Mouse (Mus musculus) cerebral cortex, adult 2 months (tissue): ENCODE results near the gene Txndc2.

Experiments
- WGBS: fragments of 180-500 bp; shearing (Covaris S2); methylation state at CpG from one replicate; pipeline ENCODE4 v1.1.7; 2018; 5-methylcytosine and 5-hydroxymethylcytosine counted together

Gene Txndc2

DNA sequence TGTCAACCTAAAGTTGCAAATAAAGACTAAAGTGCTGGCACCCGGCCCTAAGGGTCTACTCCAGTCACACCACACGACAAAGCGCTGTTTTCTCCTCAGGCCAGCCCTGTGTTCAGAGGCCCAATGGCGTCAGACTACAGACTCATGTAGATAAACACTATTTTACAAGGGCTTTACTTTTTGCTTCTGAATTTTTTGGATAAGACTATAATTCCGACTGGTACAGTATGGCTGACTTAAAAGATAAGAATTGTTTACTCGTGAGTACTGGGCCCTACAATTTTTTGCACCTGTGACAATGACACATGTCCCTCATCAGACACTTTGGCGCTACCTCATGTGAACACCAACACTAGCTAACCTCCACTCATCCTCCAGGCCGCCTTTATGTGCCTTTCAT is 14.1 kb upstream of the Txndc2 start:
- WGBS, result 87% methylated on average over 8 of the region's 8 CpGs

DNA sequence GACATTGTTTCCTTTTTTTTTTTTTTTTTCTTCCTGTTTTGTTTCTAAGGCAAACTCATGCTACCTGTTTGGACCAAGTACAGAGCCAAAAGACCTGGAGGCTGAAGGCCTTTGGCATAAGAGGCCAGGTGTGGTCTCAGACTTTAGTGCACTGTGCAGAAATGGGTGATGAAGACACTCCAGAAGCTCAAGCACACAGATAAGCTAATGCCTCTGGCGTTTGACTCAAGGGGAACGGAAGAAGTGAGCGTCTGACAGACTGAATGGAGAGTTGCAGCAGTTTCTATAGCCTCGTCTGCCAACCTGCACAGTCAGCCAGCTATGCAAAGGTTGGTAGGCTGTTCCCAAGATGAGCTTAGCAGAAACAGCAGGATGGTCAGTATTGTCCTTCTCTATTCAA is 13.6 kb upstream of the Txndc2 start:
- 86% methylated on average over 4 of the region's 4 CpGs for WGBS

DNA sequence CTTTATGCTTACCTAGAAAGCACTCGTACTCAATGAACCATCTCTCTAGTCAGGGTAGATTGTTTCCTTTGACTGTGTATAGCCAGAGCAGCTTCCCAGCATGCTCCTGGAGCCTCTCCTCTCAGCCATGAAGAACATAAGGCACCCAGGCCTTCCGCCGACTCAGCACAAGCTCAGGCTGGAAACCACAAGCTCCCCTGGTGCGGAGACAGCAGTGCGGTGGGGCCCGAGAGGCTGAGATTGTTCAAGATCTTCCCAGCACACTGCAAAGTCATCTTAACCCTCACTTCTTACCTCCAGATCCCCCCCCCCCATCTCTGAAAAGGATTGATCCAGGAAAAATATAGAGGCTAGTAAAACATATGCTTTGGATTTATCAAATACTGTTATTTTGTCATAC is 8.6 kb upstream of the Txndc2 start:
- 84% methylated on average over 6 of the region's 6 CpGs for WGBS

DNA sequence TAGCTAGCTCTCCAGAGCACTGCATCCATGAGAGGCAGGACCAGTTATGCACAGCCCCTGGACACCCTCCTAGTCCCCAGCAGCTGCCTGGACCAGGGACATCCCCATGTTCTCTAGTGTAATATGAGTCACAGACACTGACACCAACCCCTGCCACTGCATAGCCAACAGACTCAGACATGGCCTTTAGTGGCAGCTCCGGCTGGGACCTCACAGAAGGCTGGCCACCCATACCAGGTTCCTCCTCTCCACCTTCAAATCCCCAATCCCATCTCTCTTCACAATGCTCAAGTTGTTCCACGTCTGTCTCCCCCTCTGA is 7.2 kb upstream of the Txndc2 start:
- 95% methylated on average over 2 of the region's 2 CpGs for WGBS

DNA sequence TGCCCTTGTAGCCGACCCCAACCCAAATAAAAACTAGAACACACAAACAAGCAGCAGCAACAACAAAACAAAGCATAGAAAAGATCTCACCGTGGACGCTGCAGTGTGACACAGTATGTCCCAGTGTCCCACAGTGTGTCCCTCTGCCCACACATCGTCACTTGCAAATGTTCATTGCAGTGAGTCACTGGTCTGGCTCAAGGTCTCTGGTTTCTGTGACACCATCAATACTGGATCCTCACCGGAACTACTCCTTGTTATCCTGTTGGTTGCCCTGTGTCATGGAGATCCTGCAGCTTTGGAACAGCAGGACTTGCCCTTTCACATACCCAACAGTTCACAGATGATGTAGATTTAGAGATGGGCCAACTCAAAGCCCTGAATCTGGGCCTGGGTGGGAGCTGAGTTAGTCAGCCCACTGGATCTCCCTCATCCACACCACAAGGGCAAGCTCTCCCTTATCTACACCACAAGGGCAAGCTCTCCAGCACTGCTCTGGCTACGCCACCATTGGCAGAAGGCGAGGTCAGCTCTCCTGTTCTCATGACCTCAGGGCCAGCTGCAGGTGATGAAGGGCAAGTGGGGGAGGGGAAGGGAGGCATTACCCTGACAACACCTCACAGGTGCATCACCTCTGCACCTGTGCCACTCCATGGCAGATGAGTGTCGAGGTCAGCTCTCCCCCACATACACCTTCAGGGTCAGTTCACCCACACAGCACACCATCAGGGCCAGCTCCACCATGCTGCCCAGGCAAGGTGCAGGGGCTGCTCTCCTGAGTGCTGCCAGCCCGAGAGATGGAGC is 6.6 kb upstream of the Txndc2 start:
- WGBS, result 77% methylated on average over 9 of the region's 9 CpGs

DNA sequence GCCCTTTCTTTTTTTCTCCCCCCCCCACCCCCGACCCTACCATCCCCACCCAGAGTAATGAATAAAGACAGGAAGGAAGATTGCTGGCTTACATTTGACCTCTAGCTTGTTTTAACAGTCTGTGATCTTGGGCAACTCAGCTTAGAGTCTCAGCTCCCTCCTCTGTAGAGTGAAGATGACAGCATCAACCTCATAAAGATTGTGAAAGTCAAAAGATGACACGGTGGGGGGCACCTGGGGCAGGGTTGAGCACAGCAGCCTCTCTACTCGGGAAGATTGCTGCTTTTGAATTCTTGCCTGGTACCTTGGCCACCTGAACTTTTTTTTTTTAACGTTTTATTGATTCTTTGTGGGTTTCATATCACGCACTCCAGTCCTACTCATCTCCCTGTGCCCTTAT is 6.0 kb upstream of the Txndc2 start:
- WGBS, result 63% methylated on average over 5 of the region's 5 CpGs

DNA sequence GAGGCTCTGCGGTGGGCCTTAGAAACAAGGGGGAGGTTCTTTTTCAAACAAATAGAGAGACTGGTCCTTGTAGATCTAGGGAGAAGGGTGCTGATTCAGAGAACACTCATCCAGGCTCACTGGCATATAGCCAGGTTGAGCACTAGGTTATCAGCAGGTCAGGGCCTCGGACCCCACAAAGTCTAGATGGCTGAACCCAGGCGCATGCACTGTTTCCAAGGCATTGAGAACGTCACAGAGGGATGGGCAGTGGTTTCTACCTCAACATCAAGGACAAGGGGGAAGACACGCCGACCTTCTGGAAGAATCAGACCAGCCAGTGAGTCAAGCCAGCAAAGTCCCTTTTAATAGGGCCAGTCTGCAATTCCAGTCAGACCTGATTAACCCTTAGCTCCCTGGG is 5.3 kb upstream of the Txndc2 start:
- WGBS, result 83% methylated on average over 6 of the region's 6 CpGs

DNA sequence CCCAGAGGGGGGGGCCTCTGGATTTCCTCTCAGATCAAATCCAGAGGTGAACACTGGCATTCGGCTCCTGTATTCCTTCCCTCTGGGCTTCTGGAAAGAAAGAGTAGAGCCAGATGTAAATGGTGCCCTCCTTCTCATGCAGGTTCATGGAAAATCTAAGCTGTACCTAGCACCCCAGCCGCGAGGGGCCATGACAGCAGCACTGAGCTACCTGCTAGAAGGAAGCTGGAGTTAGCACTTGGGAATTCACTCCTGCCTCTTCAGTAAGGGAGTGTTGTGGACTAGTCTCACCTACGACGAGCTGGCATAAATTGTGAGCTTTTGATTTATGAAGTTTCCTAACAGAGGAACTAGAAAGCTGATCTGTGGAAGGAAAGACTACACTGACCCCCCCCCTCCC is 1.6 kb upstream of the Txndc2 start:
- WGBS, result 59% methylated on average over 5 of the region's 5 CpGs

DNA sequence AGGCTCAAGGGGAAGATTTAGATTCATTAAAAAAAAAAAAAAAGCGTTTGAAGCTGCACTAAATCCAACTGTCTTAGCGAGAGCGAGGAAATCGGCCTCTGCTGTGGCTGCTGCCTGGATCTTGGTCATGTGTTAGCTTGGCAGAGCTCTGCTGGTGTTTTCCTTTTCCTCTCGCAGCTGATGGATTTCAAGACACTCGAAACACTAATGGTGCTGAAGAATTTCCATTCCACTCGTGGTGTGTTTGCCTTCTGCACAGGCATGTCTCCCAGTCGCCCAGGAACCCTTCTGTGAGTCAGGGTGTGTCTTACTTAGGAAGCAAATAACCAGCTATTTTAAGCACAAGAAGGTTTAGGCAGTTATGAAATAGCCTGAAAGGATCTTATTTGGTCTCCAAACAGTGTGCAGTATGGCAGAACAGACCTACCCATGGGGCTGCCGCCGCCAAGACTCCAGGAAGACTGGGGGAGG is 1.1 kb upstream of the Txndc2 start:
- WGBS, result 10% methylated on average over 10 of the region's 10 CpGs

DNA sequence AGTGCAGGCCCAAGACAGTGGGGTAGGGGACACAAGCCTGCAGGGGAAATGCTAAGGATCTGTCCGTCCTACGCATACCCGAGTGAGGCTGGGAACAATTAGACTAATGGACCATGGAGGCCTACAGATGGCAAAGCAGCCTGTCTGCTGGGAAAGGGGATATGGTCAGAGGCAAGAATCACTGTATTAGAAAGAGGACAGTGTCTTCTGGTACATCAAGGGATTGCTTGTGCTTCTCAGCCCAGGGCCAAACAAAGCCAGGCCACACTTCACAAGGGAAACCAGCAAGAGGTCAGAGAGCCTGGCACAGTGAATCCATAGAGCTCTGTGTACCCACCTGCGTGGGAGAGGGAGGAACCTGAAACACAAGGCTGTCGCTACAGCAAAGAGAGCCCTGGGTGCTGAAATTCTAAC is 617 bp upstream of the Txndc2 start:
- 51% methylated on average over 5 of the region's 5 CpGs for WGBS

DNA sequence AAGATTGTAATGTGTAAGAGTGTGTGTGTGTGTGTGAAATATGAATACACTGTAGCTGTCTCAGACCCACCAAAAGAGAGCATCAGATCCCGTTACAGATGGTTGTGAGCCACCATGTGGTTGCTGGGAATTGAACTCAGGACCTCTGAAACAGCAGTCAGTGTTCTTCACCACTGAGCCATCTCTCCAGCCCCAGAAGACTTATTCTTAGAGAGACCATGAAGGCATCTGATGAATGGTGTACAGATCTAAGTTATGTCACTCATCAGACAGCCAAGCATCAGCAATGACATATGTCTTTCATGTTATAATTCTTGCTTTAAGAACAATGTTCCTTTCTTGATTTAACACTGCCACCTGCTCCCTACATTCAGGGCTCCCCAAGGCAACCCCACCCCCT is 2.8 kb downstream of the Txndc2 start:
- WGBS, result 85% methylated on average over 1 of the region's 1 CpGs

DNA sequence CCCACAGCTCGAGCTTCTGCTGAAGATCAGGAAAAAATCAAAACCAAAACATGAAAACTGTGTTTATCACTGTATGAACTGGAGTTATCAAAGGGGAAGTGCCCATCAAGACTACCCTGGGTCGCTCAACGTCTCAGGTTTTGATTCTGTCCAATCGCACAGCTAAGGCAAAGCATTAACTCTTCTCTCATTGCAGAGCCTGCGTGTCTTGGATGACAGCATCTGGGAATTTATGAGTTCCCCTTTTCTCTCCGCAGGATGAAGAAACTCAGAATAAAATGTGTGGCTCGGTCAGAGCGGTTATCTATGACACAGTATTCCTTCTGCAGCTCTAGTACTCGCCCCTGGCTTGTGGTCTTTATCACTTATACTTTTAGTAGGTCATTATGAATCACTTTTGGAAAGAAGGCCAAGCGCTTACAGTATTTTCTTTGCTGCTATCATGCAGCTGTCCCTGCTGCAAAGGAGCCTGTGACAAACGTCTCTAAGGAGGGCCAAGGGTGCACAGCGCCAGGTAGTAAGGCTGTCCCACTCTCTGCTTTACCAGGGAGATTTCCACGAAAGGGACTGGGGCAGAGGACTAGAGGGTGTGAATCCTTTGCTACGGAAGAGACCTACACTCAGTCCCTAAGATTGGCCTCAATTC is 6.1 kb downstream of the Txndc2 start:
- 83% methylated on average over 14 of the region's 14 CpGs for WGBS

DNA sequence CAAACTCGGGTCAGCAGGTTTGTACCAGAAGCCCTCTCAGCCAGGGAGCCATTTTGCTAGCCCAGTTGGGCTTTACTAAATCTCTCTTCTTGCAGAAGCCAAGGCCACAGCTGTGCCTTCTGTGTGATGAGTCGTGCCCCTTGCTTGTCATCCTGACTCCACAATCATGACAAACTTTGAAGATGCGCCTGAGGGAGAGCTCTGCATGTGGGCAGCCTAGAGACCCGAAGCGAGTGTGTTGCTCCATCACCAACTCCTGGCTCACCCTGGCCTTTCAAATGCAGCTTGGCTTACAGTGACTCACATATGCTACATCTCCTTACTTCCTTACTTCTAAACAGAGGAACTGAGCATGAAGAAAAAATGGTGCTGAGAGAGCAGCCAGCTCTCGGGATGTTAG is 12.0 kb downstream of the Txndc2 start:
- 73% methylated on average over 6 of the region's 6 CpGs for WGBS

DNA sequence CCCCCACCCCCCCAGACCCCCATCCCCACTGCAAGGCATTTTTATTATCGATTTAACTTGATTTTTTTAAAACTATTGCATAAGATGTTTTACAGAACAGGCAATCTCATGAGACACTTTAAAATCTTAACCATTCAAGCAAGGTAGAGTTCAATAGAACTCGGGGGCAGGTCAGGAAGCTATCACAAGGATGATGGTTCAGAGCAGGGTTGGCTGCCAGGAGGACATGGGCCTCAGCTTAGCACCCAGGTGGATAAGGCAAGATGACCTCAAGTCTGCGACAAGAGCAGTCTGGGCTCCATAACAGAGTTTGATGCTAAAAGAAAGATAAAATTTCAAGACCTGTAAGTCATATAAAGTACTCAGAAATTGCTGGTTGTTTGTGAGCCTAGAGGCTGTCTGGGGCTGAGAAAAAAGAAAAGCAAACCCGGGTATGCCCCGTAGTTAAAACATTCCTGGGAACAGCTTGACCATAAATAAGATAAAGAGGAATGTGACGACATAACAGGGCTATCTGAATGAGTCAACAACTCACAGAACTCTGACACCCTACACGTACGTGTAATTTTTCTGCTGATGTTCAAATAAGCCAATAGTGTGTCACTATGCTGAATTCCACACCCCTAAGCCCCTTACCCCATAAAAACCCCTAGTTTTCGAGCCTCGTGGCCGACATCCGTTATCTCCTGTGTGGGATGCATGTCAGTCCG is 13.0 kb downstream of the Txndc2 start:
- WGBS, result 90% methylated on average over 13 of the region's 13 CpGs

DNA sequence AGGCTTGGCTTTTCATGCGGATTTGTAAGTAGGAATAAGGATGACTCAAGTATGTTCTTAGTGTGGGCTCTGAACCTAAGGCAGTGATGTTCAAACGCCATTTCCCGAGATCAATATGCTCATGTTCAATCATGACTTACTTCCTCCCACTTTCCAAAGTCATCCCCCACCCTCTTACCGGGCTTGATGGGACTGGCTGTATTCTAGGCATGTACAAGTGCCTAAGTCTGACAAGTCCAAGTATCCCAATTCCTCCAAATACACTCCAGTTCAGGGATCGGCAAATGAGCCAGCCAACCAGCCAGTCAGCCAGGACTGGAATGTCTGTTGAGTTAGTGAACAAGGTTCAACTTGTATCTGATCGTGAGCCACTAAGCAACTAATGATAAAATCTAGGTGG is 15.7 kb downstream of the Txndc2 start:
- 91% methylated on average over 6 of the region's 6 CpGs for WGBS

DNA sequence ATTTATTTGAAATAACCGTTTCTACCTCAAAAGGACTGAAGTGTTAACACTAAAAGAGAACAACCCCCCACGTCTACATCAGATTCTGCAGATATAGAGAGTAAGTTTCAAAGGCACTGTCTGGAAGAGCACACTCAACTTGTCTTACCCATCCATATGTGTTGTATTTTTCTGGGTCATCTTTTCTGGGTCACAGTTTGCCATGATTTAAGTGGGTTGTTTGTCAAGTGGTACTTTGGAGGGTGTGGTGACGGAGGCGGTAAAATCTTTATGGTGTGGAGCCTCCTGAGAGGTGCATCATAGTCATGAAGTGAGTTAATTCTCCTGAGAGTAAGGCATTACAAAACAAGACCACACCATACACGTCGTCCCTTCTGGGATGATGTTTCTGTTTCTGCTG is 16.4 kb downstream of the Txndc2 start:
- WGBS, result 74% methylated on average over 6 of the region's 6 CpGs

DNA sequence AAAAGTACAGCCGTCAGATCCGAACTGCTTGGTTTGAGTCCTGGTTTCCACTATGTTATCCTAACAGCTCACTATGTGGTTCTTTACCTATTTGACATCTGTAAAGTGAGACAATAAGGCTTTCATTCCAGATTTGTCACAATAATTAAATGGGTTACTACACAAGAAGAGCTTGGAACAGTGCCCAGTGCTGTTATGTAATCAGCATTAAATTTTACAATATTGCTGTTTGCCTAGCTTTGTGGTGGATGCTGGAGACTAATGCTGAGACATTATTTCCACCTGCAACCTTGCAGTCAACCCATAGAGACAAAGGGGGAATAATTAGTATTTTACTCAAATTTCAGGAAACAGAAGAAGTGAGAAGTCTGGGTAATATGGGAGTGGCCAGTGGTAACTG is 23.5 kb downstream of the Txndc2 start:
- WGBS, result 86% methylated on average over 2 of the region's 2 CpGs

DNA sequence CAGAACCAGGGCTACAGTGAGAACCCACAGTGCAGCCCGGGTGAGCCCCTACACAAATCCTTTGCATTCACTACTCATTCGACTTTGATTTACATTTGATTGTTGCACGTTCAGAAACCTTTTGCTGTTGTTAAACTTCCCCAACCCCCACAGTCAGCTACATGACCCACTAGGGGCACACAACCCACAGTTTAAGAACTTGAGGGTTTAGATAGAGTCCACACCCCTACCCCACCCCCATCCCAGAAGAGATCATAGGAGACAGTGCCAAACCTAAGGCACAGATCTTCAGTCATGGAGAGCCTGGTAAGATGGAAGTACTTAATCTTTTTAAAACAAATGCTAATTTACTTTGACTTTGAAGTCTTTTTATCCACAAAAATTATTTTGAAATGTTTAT is 26.3 kb downstream of the Txndc2 start:
- WGBS, result 46% methylated on average over 3 of the region's 3 CpGs

DNA sequence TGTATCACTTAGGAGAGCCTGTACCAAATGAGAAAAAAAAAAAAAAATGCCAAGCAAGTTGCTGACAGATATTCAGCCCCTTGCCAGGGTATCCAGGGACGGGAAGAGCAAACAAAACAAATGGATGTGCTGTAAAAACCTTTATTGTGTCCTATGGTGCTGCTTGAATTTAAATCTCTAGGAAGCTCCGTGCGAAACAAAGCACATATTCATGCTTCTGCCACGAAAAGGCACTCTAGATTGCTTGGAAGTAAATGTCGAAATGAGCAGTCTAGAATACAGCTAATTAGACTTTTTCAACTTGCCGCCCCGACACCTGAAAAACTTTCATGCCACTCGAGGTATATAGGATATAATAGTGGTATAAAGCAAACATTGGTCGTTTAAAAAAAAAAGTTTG is 27.5 kb downstream of the Txndc2 start:
- WGBS, result under 1% methylated on average over 9 of the region's 9 CpGs

DNA sequence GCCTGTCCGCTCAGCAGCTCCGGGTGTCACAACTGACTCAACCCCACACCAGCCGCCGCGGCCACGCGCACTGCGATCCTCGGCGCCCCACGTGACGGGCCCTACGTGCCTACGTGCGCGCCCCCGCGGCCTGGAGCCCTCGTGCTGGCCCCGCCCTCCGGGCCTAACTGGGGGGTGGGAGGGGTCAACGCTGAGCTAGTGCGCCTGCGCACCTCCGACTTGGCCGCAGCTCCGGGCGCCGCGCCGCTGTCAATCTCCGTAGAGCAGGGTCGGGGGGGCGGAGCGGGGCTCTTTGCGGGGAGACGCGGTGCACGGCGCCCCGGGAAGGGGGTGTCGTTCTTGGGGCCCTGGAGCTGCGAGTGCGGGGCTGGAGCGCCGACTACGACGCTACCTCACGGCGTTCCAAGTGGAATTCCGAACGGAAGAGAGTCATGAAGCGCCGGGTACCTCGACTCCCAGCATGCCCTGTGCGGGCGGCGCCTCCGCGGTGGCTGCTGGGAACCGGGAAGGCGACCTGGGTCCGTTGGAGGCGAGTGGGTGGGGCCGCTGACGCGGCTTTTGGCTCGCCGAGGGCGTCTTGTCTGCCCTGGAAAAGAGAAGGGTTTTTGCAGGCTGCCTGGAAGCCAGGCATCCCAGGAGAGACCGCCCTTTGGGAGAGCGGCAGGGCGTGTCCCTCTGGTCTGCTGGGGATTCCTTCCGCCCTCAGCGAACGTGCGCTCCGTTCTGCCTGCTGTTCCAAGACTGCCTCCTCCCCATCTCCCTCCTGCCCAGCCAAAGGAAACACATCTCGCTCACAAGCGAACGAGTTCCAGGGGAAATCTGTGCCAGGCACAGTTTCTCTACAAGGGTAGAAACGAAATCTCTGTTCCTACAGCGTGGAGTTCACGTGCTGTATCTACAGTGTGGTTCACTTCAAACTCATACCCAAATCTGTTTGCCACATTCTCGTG is 28.2 kb downstream of the Txndc2 start, which contains the start of gene Vapa:
TSS of gene Vapa (minus strand) at position 93 of the 950 bp plus-strand sequence.
- under 1% methylated on average over 76 of the region's 85 CpGs for WGBS

DNA sequence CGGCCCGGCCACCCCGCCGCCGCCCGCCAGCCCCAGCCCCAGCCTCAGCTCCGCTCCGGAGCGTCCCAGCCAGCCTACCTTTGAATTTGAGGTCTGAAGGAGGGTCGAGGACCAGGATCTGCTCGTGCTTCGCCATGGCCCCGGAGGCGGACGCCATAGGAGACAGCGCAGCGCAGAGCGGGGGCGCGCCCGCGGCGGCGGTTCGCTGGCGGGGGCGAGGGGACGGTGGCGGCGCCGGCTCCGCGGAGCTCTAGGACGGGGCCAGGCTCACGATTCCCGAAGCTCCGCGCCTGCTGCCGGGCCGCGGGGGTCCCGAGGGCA is 28.9 kb downstream of the Txndc2 start:
- 2% methylated on average over 42 of the region's 42 CpGs for WGBS
